Mouse (Mus musculus) hindbrain, embryonic 11.5 days (tissue): ENCODE data around the gene Lsm14a. TPM values are rescaled to one million over a fixed set of nuclear protein-coding genes. Genes with fewer than 3 reads are reported as not detected.

Source experiments
- ATAC-seq: fragments of 200-750 bp; cut with Nextera tagmentation; 2 replicates; pipeline ENCODE4 v1.8.0; 2017; ENCODE audit warnings: mild to moderate bottlenecking, moderate TSS enrichment, moderate library complexity; ENCODE audit not compliant: low FRiP score
- DNase-seq: peaks from one replicate; pipeline ENCODE4 v3.0.0-alpha.2; 2015; ENCODE audit warnings: low spot score
- H3K27ac ChIP-seq: fragments of 300-500 bp; sonication (generic); 2 replicates; pipeline ENCODE4 v1.5.1; 2014; ENCODE audit warnings: mild to moderate bottlenecking, low read depth, low read length
- H3K27me3 ChIP-seq: fragments of 300-500 bp; sonication (generic); 2 replicates; pipeline ENCODE4 v1.6.1; 2014; ENCODE audit warnings: mild to moderate bottlenecking, low read length, moderate library complexity, mixed read lengths; ENCODE audit not compliant: control insufficient read depth, insufficient read depth
- H3K36me3 ChIP-seq: fragments of 300-500 bp; sonication (generic); 2 replicates; pipeline ENCODE4 v1.6.1; 2014; ENCODE audit warnings: mild to moderate bottlenecking, low read length, moderate library complexity, mixed read lengths; ENCODE audit not compliant: control insufficient read depth, insufficient read depth
- H3K4me1 ChIP-seq: fragments of 300-500 bp; sonication (generic); replicated peaks from 2 replicates; pipeline ENCODE4 v1.6.1; 2014; ENCODE audit warnings: low read length, mixed read lengths; ENCODE audit not compliant: control insufficient read depth, insufficient read depth
- H3K4me2 ChIP-seq: fragments of 300-500 bp; sonication (generic); replicated peaks from 2 replicates; pipeline ENCODE4 v1.6.1; 2014; ENCODE audit warnings: mild to moderate bottlenecking, low read depth, low read length
- H3K4me3 ChIP-seq: fragments of 300-500 bp; sonication (generic); 2 replicates; pipeline ENCODE4 v1.5.1; 2014; ENCODE audit warnings: low read depth, low read length
- H3K9ac ChIP-seq: fragments of 300-500 bp; sonication (generic); 2 replicates; pipeline ENCODE4 v1.6.1; 2014; ENCODE audit warnings: low read depth, low read length
- H3K9me3 ChIP-seq: fragments of 300-500 bp; sonication (generic); 2 replicates; pipeline ENCODE4 v1.6.1; 2016; ENCODE audit warnings: low read length; ENCODE audit not compliant: control insufficient read depth
- WGBS: fragments of 180-500 bp; shearing (Covaris S2); extraction: QIAGEN DNeasy Blood & Tissue Kit; methylation state at CpG from one replicate; pipeline ENCODE4 v1.1.7; 2014; 5-methylcytosine and 5-hydroxymethylcytosine counted together
- polyA plus RNA-seq: library from polyadenylated mRNA; unstranded; fragments of >200 nt; fragmentation: Nextera tagmentation; extraction: Ambion mirVana; gene quantifications from 2 replicates; pipeline ENCODE4 v1.2.1, GENCODE M21; 2014

Gene Lsm14a
- polyA plus RNA-seq, 1 experiment from 2014 or later, result 67.8 TPM

DNA sequence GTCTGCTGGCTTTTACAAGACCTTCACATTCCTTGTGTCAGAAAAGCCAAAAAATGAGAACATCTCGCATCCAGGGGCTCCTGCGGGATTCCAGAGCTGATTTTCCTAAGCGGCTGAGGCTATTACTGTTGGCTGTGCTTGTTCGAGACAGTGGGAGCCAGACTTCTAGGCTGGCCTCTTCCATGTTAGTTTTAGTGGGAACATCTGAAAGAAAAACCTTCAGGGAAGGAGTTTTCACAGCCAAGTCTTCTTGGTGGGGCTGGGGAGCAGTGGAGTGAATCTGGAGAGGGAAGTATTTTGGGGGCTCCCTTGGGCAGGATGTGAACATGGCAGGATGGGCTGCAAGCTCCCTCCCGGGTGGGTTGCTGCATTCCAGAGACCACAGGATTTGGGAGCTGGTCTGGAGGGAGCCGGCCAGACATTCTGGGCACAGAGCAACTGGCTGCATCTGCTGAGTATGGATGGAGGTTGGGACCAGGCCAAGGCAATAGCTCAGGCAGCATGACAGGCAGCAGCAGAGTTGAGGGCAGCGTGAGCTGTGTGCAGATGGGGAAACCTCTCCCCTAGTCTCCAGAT is 75.1 kb downstream of the Lsm14a start:
- Histone ChIP-seq H3K36me3 (no peaks in the 10 kb centered on the region), H3K4me2 (no peak overlapping the region), H3K27me3 (no peaks in the 10 kb centered on the region), H3K9ac (no peak overlapping the region), H3K9me3 (no peaks in the 10 kb centered on the region), H3K4me1 (no peaks in the 10 kb centered on the region), H3K4me3 (no peak overlapping the region), H3K27ac (no peak overlapping the region)
- no peak for ATAC-seq
- WGBS, result 70% methylated on average over 7 of the region's 7 CpGs
- DNase-seq, result no peak

- Histone ChIP-seq H3K4me2 (peak within 1 kb of the TSS; percentile 66), H3K9ac (peak within 1 kb of the TSS; percentile 80), H3K27me3 (no peaks in the 10 kb centered on the region), H3K4me3 (peak within 1 kb of the TSS; percentile 92), H3K27ac (peak within 1 kb of the TSS; percentile 85), H3K36me3 (no peaks in the 10 kb centered on the region), H3K9me3 (no peaks in the 10 kb centered on the region), H3K4me1 (no peaks in the 10 kb centered on the region)
- DNase-seq, result peak; percentile 93
- peak; percentile 95 for ATAC-seq
- under 1% methylated on average over 33 of the region's 41 CpGs for WGBS
Observed at GRCm38 (mm10) chr7:34313443-34313875, 79.7 kb downstream of the Lsm14a start, which contains the start of gene 4931406P16Rik. Gene 4931406P16Rik (minus strand): TSS chr7:34313551.

DNA sequence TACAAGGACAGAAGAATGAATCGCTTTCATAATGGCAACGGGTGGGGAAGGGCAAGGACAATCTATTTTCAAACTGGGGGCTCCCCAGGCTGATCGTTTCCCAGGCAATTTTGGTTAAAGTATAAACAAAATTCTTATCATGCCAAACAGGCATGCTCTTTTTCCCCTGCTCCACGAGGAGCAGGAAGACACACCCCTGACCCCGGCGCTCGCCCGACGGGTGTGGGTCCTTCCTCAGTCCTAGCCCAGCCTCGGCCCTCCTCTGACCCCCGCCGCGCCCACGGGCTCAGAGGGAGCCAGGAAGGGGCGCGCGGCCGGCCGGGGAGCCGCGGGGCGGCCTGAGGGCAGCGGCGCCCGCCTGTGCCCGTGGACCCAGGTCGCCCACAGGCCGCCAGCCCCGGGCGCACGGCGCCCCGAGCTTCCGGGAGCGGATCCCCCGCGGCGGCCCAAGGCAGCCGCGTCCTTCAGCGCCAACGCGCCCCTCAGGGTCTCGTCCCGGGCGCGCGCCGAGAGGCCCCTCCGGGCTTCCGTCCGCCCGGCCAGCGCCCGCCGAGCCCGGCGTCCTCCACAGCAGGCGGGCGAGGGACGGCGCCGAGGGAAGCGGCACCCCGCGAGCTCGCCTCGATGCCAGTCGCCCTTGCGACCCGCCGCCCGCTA is 80.2 kb downstream of the Lsm14a start:
- peak overlapping the region; percentile 80 for H3K9ac ChIP-seq
- H3K4me3 ChIP-seq, result peak overlapping the region; percentile 92
- H3K9me3 ChIP-seq, result no peaks in the 10 kb centered on the region
- ATAC-seq, result peak; percentile 88
- peak overlapping the region; percentile 85 for H3K27ac ChIP-seq
- no peaks in the 10 kb centered on the region for H3K27me3 ChIP-seq
- DNase-seq, result no peak
- under 1% methylated on average over 45 of the region's 73 CpGs for WGBS
- H3K36me3 ChIP-seq, result no peaks in the 10 kb centered on the region
- peak overlapping the region; percentile 66 for H3K4me2 ChIP-seq
- no peaks in the 10 kb centered on the region for H3K4me1 ChIP-seq

DNA sequence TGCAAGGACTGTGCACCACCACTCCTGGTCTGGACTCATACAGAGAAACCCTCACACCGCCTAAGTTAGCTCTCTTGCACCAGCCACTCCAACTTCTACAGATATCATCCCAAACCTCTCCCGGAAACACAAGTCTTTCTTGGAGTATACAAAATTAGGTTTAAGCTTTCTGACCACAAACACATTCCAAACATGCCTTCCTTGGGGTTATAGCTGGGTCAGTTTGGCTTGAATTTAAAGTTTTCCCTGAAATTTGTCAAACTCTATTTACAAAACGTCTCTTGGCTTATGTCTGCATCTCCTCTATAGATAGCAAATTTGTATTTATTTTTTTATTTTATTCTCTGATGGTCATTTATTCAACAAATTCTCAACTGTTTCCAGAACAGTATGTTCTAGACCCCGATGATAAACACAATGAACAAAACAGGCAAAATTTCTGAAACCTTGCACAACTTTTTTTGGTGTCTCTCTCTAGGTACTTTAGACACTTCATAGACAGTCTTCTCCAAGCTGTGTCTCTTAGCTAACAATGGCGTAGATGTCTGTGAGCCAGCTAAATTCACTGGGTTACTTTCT is 83.8 kb downstream of the Lsm14a start:
- Histone ChIP-seq H3K4me3 (no peak overlapping the region), H3K4me1 (no peaks in the 10 kb centered on the region), H3K9ac (no peak overlapping the region), H3K9me3 (no peaks in the 10 kb centered on the region), H3K27me3 (no peaks in the 10 kb centered on the region), H3K4me2 (no peak overlapping the region), H3K36me3 (no peaks in the 10 kb centered on the region), H3K27ac (no peak overlapping the region)
- DNase-seq, result no peak
- no peak for ATAC-seq
- 90% methylated on average over 5 of the region's 5 CpGs for WGBS

- no peaks in the 10 kb centered on the region for H3K9me3 ChIP-seq
- no peaks in the 10 kb centered on the region for H3K4me1 ChIP-seq
- no peaks in the 10 kb centered on the region for H3K27me3 ChIP-seq
- no peak overlapping the region for H3K4me2 ChIP-seq
- DNase-seq, result no peak
- no peak overlapping the region for H3K27ac ChIP-seq
- H3K9ac ChIP-seq, result no peak overlapping the region
- no peaks in the 10 kb centered on the region for H3K36me3 ChIP-seq
- ATAC-seq, result no peak
- whole genome bisulfite sequencing, result 83% methylated on average over 5 of the region's 5 CpGs
- H3K4me3 ChIP-seq, result no peak overlapping the region
Observed at GRCm38 (mm10) chr7:34308586-34308985, 84.5 kb downstream of the Lsm14a start.

- no peak for ATAC-seq
- no peak for DNase-seq
- H3K36me3 ChIP-seq, result no peaks in the 10 kb centered on the region
- no peaks in the 10 kb centered on the region for H3K4me1 ChIP-seq
- H3K9ac ChIP-seq, result no peak overlapping the region
- no peak overlapping the region for H3K4me3 ChIP-seq
- H3K27ac ChIP-seq, result no peak overlapping the region
- no peaks in the 10 kb centered on the region for H3K9me3 ChIP-seq
- no peak overlapping the region for H3K4me2 ChIP-seq
- no peaks in the 10 kb centered on the region for H3K27me3 ChIP-seq
- WGBS, result 80% methylated on average over 4 of the region's 4 CpGs
Observed at GRCm38 (mm10) chr7:34305454-34305853, 87.7 kb downstream of the Lsm14a start.

DNA sequence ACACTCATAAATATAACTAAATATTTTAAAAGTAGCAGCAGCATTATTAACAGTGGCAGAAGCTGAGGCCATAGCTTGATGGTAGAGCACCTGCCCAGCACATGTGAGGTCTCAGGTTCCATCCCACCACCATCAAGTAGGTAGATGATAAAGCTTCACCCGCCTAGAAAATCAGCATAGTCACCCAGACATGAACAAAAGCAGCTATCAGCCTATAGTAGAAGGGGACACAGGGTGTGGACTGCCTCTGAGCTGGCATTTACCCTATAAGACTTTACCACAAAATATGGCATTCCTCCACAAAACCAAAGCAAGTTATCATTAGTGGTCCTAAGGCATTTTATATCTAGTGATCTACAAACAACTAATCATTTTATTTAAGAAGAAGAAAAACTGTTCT is 90.5 kb downstream of the Lsm14a start:
- 94% methylated on average over 1 of the region's 1 CpGs for WGBS
- Histone ChIP-seq H3K4me1 (no peaks in the 10 kb centered on the region), H3K36me3 (no peaks in the 10 kb centered on the region), H3K4me2 (no peak overlapping the region), H3K9ac (no peak overlapping the region), H3K4me3 (no peak overlapping the region), H3K27me3 (no peaks in the 10 kb centered on the region), H3K9me3 (no peaks in the 10 kb centered on the region), H3K27ac (no peak overlapping the region)
- DNase-seq (no peak), ATAC-seq (no peak)

DNA sequence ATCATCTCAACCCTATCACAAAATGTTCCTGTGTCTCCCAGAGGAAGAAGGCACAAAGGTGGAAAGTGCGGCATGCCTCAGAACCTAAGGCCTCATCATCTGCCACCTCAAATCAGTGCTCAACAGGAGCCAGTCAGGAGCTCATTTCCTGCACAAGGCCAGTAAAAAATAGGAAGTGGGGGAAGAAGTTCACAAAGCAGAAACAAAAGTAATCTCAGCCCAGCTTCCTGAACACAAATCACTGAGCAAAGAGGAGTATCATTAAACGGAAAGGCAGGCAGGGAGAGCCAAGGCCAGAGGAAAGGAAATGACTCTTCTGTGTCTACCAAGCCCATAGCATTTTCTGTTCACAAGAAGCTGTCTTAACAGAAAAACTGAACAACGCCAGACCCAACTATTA is 91.2 kb downstream of the Lsm14a start:
- Histone ChIP-seq H3K4me1 (no peaks in the 10 kb centered on the region), H3K4me3 (no peak overlapping the region), H3K27me3 (no peaks in the 10 kb centered on the region), H3K36me3 (no peaks in the 10 kb centered on the region), H3K9me3 (no peaks in the 10 kb centered on the region), H3K27ac (no peak overlapping the region), H3K4me2 (no peak overlapping the region), H3K9ac (no peak overlapping the region)
- 91% methylated on average over 3 of the region's 3 CpGs for WGBS
- DNase-seq (no peak), ATAC-seq (no peak)

- Histone ChIP-seq H3K27ac (no peak overlapping the region), H3K9ac (no peak overlapping the region), H3K4me2 (no peak overlapping the region), H3K27me3 (no peaks in the 10 kb centered on the region), H3K36me3 (no peaks in the 10 kb centered on the region), H3K9me3 (no peaks in the 10 kb centered on the region), H3K4me3 (no peak overlapping the region), H3K4me1 (no peaks in the 10 kb centered on the region)
- 92% methylated on average over 2 of the region's 2 CpGs for WGBS
- DNase-seq (no peak), ATAC-seq (no peak)
Observed at GRCm38 (mm10) chr7:34298818-34299217, 94.3 kb downstream of the Lsm14a start.
